Mouse (Mus musculus) bone marrow, adult 2 months (tissue): Measurements from ENCODE around the gene Cdh23. TPM values are rescaled to one million over a fixed set of nuclear protein-coding genes. Genes with fewer than 3 reads are reported as not detected.

Experiments used
- H3K27ac ChIP-seq: fragments of 200-500 bp; 2 replicates; pipeline ENCODE4 v1.5.1; 2012; ENCODE audit warnings: low read depth, mild to moderate bottlenecking, control low read depth, inconsistent platforms, low read length; ENCODE audit not compliant: control insufficient read depth, poor library complexity, insufficient read depth
- H3K4me1 ChIP-seq: fragments of 200-500 bp; 2 replicates; pipeline ENCODE4 v1.6.1; 2011; ENCODE audit warnings: low read length; ENCODE audit not compliant: control insufficient read depth, insufficient read depth
- H3K4me3 ChIP-seq: fragments of 200-500 bp; replicated peaks from 2 replicates; pipeline ENCODE3; 2011; ENCODE audit warnings: mild to moderate bottlenecking, low read depth, low read length, control low read depth; ENCODE audit not compliant: control insufficient read depth
- CTCF ChIP-seq: fragments of 200-500 bp; IDR thresholded peaks from 2 replicates; pipeline ENCODE4 v1.5.1; 2011; ENCODE audit warnings: low read length, control low read depth; ENCODE audit not compliant: control insufficient read depth, insufficient read depth
- POLR2A ChIP-seq: fragments of 200-500 bp; IDR thresholded peaks from 2 replicates; pipeline ENCODE4 v1.6.1; 2011; ENCODE audit warnings: low read depth, mild to moderate bottlenecking, control low read depth, low read length, borderline replicate concordance; ENCODE audit not compliant: control insufficient read depth
- WGBS: fragments of 180-500 bp; shearing (Covaris S2); methylation state at CpG from one replicate; pipeline ENCODE4 v1.1.7; 2018; 5-methylcytosine and 5-hydroxymethylcytosine counted together
- polyA plus RNA-seq: library from polyadenylated mRNA; stranded (reverse); fragments of >200 nt; gene quantifications from 2 replicates; pipeline ENCODE4 v1.2.4, GENCODE M21; 2011; ENCODE audit warnings: low replicate concordance; ENCODE audit not compliant: missing spikeins, insufficient read depth, insufficient read length

The Cdh23 gene
- polyA plus RNA-seq, 1 experiment, result 1.8 TPM

DNA sequence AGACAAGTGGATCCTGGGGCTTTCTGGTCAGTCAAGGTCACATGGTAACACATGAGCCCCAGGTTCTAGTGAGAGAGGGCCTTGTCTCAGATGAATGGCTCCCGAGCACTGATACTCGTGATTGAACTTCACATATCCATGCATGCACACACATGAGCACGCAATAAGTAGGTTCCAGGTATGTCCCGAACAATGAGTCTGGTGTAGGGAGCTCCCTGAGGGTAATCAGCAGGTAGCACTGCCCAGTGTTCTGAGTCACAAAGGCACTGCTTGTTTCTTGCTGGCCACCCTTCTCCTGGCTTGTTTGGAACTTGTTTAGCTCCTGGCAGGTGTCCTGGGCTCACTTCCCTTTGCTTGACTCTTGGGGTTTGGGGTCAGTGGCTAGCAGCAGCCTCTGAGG, 409.1 kb downstream of the Cdh23 start:
- H3K4me1 ChIP-seq, result peaks cover 24% of the 10 kb centered on the region
- peak overlapping the region; percentile 54; the same call in 1 of the 2 replicates for H3K27ac ChIP-seq
- H3K4me3 ChIP-seq, result no peak overlapping the region
- TF ChIP-seq CTCF, result no peak
- TF ChIP-seq POLR2A, result no peak
- WGBS, result 68% methylated on average over 4 of the region's 4 CpGs

DNA sequence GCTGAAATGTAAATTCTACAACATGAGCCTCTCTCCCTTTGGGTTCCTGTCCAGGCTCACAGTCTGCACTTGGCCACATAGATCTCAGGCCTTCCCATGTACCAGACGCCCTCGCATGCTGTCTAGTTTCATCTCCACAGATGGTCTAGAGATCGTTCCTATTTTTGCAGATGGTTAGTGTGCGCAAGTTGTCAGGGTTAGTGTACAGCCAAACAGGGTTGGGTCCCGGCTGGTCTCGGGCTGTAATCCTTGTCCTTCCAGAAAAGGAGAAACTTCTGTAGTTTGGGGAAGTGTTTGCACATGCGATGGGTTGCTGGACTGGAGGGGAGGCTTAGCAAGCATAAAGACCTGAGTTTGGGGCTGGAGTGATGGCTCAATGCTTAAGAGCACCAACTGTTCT, 409.7 kb downstream of the Cdh23 start:
- Histone ChIP-seq H3K4me3 (no peak overlapping the region), H3K4me1 (peaks cover 26% of the 10 kb centered on the region), H3K27ac (peak overlapping the region; percentile 53; the same call in 1 of the 2 replicates)
- TF ChIP-seq CTCF (no peak), POLR2A (no peak)
- 35% methylated on average over 7 of the region's 7 CpGs for WGBS

DNA sequence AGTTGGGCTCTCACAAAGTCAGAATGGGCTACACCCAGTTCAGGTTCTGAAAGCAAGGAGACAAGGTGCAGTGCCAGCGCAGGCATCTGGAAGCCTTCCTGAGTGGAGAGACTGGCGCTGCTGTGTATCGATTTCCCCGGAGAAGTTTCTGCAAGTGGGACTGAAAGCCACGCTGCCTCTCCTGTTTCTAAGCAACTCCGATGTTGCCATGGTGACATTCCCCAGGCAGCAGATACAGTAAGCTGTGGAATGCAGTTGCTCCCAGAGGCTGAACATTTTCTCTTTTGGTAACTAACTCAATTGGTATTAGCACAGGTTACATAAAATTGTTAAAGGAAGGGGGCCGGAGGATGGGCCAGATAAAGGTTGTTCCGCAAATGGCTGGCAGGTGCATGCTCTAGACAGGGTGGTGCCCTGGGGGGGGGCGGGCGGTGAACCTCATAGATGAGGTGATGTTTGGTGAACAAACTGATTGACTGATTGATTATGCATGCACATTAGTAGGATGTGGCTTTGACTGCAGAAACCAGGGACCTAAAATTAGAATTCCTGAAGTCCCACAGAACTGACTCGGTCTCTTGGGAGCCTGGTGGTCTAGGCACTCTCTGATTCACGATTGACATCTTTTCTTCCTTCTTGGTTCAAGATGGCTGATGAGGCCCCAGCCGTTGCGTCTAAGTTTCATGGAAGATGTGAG, 410.5 kb downstream of the Cdh23 start:
- Histone ChIP-seq H3K4me1 (peaks cover 24% of the 10 kb centered on the region), H3K4me3 (no peak overlapping the region), H3K27ac (peak overlapping the region; percentile 83)
- 72% methylated on average over 14 of the region's 14 CpGs for WGBS
- no peak for TF ChIP-seq POLR2A
- TF ChIP-seq CTCF, result no peak

DNA sequence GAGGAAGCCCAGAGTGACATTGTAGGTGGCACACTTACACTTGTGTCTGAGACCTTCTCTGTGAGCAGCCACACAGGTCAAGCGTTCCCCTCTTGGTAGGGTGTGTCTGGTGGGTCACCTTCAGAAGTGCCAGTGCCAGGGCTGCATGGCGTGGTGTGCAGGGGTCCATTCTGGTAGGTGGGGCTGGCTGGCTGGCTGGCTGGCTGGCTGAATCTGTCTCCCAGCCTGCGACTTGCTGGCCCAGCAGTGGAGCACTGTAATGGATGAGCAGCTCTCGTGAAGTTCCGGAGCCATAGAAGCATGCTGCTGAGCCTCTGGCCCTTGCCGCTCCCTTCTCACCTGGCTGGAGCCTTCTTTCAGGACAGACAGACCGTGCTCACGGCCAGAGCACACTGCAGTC, 411.1 kb downstream of the Cdh23 start:
- peak overlapping the region; percentile 55 for H3K4me3 ChIP-seq
- H3K27ac ChIP-seq, result peak overlapping the region; percentile 83
- peaks cover 22% of the 10 kb centered on the region for H3K4me1 ChIP-seq
- 73% methylated on average over 8 of the region's 8 CpGs for WGBS
- TF ChIP-seq POLR2A (no peak), CTCF (no peak)

DNA sequence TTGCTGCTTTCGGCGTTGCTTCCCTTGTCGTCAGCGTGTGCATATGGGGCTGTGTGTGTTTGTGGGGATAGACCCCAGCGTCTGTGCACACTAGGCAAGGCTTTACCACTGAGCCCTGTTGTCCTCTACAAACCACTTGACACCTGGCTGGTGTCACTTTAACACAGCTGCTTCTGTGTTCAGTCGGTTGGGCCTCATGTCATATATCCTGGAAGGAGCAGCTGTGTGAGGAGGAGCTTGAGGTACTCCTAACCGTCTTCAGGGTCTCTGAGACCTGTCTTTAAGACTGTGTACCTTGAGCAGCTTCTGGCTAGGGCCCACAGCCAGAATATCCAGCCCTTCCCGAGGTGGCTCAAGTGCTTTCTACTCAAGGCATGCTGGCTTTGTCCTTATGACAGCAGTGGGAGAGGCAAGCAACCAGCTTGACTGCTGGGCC, 411.6 kb downstream of the Cdh23 start:
- WGBS, result 6% methylated on average over 8 of the region's 8 CpGs
- Histone ChIP-seq H3K4me1 (peaks cover 23% of the 10 kb centered on the region), H3K27ac (peak overlapping the region; percentile 83), H3K4me3 (peak overlapping the region; percentile 55)
- TF ChIP-seq CTCF, result no peak
- no peak for TF ChIP-seq POLR2A

- TF ChIP-seq POLR2A, result no peak
- TF ChIP-seq CTCF, result no peak
- WGBS, result 7% methylated on average over 6 of the region's 6 CpGs
- peak overlapping the region; percentile 83 for H3K27ac ChIP-seq
- H3K4me3 ChIP-seq, result peak overlapping the region; percentile 55
- H3K4me1 ChIP-seq, result peaks cover 26% of the 10 kb centered on the region
Observed at GRCm38 (mm10) chr10:60284248-60284647, 412.0 kb downstream of the Cdh23 start.

GRCm38 (mm10) chr10:60282116-60283014, 413.9 kb downstream of the Cdh23 start:
- TF ChIP-seq POLR2A (no peak), CTCF (no peak)
- WGBS, result 24% methylated on average over 10 of the region's 10 CpGs
- Histone ChIP-seq H3K4me3 (peak overlapping the region; percentile 12), H3K4me1 (peaks cover 22% of the 10 kb centered on the region), H3K27ac (peak overlapping the region; percentile 63; the same call in 1 of the 2 replicates)

DNA sequence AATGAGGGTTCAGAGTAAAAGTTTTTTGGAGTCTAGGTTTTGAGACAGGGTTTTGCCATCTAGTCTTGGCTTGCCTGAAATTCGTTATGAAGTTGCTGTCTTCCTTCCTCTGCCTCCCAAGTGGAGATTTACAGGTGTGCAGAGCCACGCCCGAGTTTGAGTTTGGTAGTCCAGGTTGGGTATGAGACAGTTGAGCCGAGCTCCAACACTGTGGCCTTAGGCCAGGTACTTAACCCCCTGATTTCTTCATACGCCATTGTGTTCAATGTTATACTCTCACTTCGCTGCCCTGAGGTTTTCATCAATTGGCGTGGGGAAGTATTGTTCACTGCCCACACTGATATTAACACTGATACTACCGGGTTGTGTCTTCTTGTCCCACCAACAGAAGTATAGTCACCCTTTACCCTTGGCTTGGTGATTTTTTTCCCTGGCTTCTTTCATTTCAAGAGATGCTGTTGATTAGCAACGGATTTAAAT, 414.7 kb downstream of the Cdh23 start:
- 66% methylated on average over 9 of the region's 9 CpGs for WGBS
- Histone ChIP-seq H3K4me1 (peaks cover 19% of the 10 kb centered on the region), H3K4me3 (peak overlapping the region; percentile 4), H3K27ac (no peak overlapping the region; the same call in 1 of the 2 replicates)
- TF ChIP-seq CTCF, result no peak
